Mouse (Mus musculus) CD4-positive, CD25-positive, alpha-beta regulatory T cell, adult 4 months (primary cell): ENCODE measurements around the gene Cenpe. TPM values are rescaled to one million over a fixed set of nuclear protein-coding genes. Genes with fewer than 3 reads are reported as not detected.

Experiments used
- polyA plus RNA-seq, 2 experiments: library from polyadenylated mRNA; unstranded; fragments of 100-300 nt; shearing (Covaris generic); gene quantifications; one replicate each; pipeline ENCODE4 v1.2.1; 2017

Cenpe gene
- polyA plus RNA-seq, 2 experiments from 2014 or later: 2.4 to 3.8 TPM

Other genes with a start within 250 kb of the Cenpe start
- not detected for gene Bdh2, start 68.7 kb downstream of the Cenpe start, polyA plus RNA-seq
- gene Slc9b2, start 95.2 kb downstream of the Cenpe start, polyA plus RNA-seq: 10 to 100 TPM; 13.6 to 18.6 TPM
- under 1 TPM in 1 of 2 experiments, not detected in 1; 0.43 TPM for gene Slc9b1, start 135.5 kb downstream of the Cenpe start, polyA plus RNA-seq
- gene Cisd2, start 211.4 kb downstream of the Cenpe start, polyA plus RNA-seq: 10 to 100 TPM; 81.2 to 89.1 TPM
- gene Ube2d3, start 225.6 kb downstream of the Cenpe start, polyA plus RNA-seq: 100 to 1,000 TPM; 305 to 362 TPM